Mouse (Mus musculus): Measurements from ENCODE around the gene C87436.

C87436 gene

GRCm38 (mm10) chr6:86510979-86511378 is 72.8 kb downstream of the C87436 start:
- DNase-seq (ENCODE audit: low read depth) = no peak

DNA sequence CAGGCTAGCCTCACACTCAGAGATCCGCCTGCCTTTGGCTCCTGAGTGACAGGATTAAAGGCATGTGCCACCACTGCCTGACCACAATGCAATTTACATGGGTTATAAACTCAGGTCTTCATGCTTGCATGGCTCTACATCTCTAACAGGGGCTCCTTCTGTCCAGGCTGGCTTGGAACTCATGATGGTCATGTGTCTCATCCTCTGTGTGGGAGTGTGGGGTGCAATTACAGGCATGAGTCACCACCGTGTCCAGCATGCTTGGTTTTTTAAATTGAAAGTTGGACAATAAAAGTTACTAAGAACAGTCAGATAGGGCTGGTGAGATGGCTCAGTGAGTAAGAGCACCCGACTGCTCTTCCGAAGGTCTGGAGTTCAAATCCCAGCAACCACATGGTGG is 75.1 kb downstream of the C87436 start:
- DNase-seq (ENCODE audit: low read depth) = no peak

- DNase-seq (ENCODE audit: low read depth) = no peak
These were observed 77.8 kb downstream of the C87436 start for GRCm38 (mm10) chr6:86516021-86516420.

- DNase-seq (ENCODE audit: low read depth) = no peak
These were observed 81.7 kb downstream of the C87436 start for GRCm38 (mm10) chr6:86519767-86520345.

DNA sequence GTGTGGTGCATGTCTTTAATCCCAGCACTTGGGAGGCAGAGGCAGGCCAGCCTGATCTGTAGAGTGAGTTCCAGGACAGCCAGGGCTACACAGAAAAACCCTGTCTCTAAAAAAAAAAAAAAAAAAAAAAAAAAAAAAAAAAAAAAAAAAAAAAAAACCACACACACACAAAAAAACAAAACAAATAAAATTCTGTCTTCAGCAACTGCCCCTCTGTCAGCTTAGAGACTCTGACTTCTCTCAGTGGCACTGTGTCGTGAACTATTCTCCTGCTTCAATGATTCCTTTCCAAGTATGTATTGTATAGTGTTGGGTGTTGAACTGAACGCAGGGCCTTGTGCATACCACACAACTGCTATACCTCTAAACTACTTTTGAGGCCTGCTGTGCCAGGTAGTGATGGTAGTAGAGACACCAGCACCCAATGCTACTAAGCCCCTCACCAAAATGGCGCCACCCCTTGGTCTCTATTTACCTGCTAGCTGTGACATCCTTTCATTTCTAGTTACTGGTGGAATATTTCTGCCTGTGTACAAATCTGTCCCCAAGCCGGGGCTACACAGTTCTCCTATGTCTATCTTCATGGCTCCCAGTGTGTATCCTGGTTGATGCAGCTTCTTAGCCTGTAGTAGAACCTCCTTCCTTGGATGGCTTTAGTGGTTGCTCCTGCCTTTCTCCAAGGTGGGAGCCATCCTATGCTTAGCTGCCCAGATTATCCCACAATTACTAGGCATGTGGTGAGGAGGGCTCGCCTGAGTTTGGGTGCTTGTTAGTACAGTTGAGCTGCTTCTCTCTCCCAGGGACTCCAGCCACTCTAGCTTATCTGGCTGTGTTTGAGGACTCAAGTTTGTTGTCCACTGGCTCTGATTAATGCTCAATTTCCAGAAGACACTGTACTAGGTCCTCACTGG is 84.1 kb downstream of the C87436 start:
- DNase-seq (ENCODE audit: low read depth) = peak; percentile 56

All from induced T-regulatory cell, adult 2 months (primary cell).